In the genomic region with DNA sequence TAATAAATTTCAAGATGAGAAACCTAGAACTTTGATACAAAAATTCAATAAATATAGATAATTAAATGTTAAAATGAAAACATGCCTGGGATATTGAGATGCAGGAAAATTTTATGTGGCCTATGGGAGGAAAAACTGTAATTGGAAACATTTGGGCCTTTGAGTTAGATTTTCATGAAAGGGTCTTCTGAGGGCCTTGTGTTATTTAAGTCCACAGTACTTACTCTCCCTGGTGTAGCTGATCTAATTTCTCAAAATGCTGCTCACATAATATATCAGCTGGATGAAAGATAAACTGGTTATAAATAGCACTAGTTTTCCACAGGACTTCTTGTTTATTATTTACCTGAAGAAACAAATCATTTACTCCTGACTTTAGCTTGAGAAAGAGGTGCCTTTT, we compare ENCODE assay signal across 15 mouse cellular contexts.
"Had no signal": no experiment of that assay in that cellular context is flagged by ENCODE, and none has a peak within 500 bp of the region (broad histone marks: within the 10 kb centered on the region; RNA-seq: fewer than 3 reads in every experiment).

No protein-coding gene starts in this region.

- H3K36me3 ChIP-seq: midbrain, embryonic 10.5 days; midbrain, embryonic 12.5 days; neural tube, embryonic 12.5 days; stomach, embryonic 15.5 days had no signal

- H3K9me3 ChIP-seq: midbrain, embryonic 10.5 days; midbrain, embryonic 12.5 days; neural tube, embryonic 12.5 days; stomach, embryonic 15.5 days had no signal

- H3K4me3 ChIP-seq: midbrain, embryonic 10.5 days; midbrain, embryonic 12.5 days; neural tube, embryonic 12.5 days; stomach, embryonic 15.5 days had no signal

- H3K27ac ChIP-seq: midbrain, embryonic 10.5 days; midbrain, embryonic 12.5 days; neural tube, embryonic 12.5 days; stomach, embryonic 15.5 days; stomach, postnatal 0 days had no signal

- H3K4me1 ChIP-seq: midbrain, embryonic 10.5 days; midbrain, embryonic 12.5 days; neural tube, embryonic 12.5 days; stomach, embryonic 15.5 days had no signal

- H3K27me3 ChIP-seq: midbrain, embryonic 12.5 days; neural tube, embryonic 12.5 days; stomach, embryonic 15.5 days had no signal

- H3K9ac ChIP-seq: lung, embryonic 14.5 days; midbrain, embryonic 12.5 days; neural tube, embryonic 12.5 days; stomach, embryonic 15.5 days had no signal

- H3K4me2 ChIP-seq: lung, embryonic 14.5 days; midbrain, embryonic 12.5 days; neural tube, embryonic 12.5 days; stomach, embryonic 15.5 days had no signal

- ATAC-seq: midbrain, embryonic 16.5 days had no signal

- DNase-seq: lung, adult 18-20 months; lung, embryonic 14.5 days; lung, postnatal 10 days; lung, postnatal 4 days; midbrain, embryonic 14.5 days; right cerebral cortex, postnatal 14 days; thymus, adult 2 months; thymus, postnatal 25 days; thymus, postnatal 4 days had no signal
